Comparison of ENCODE assay signal across 14 mouse cellular contexts in the genomic region with DNA sequence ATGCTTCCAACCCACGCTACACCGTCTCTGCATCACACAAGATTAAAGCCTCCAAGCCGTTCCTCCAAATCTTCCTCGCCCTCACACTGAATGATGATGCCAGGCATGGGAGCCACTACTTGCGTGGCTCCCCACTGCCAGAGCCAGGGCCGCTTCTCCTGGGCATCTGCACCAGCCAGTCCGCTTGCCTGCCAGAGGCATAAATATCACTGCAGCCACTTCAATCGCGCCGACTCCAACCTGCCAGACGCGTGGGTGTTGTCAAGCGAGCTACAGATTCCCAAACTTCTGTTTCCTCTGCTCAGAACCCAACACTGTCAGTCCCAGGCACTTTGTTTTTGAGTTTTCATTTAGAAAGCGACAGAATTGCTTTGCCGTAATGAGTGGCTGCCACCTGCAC.
DNase-seq lines count a peak whose midpoint lies in the region; ATAC-seq and TF ChIP-seq lines count a peak whose summit lies in the region.
"Had no signal": no experiment of that assay in that cellular context is flagged by ENCODE, and none has a peak within 500 bp of the region (broad histone marks: within the 10 kb centered on the region; RNA-seq: fewer than 3 reads in every experiment).

No protein-coding gene starts in this region.

- peak; percentile 83 to 90 for DNase-seq in frontal cortex, postnatal 36 days (ENCODE audit: low spot score in 2 of 2)
- DNase-seq in layer of hippocampus, postnatal 36 days, result peak; percentile 50 to 52
- peak; percentile 85 to 92 for DNase-seq in right cerebral cortex, postnatal 10 days (ENCODE audit: low spot score in 2 of 2)
- no peak for DNase-seq in testis, postnatal 14 days (ENCODE audit: low spot score)
- no peak for DNase-seq in ovary, postnatal 10 days (ENCODE audit: low spot score)
- DNase-seq: adrenal gland, postnatal 14 days; heart, postnatal 36 days; liver, postnatal 0 days; lung, postnatal 36 days had no signal

- TF ChIP-seq POLR2A in cortical plate, adult 2 months (IDR thresholded peaks at IDR 0.05; ENCODE audit: extremely low read depth, insufficient read depth, low read length), result no peak

- ATAC-seq in erythroid progenitor cell, adult 5-6 weeks (replicated peaks; ENCODE audit: low FRiP score, poor library complexity, severe bottlenecking), result no peak
- ATAC-seq: inflammation-experienced regulatory T-cells, adult 6 months; liver, postnatal 0 days had no signal

- H3K27ac ChIP-seq in cortical plate, adult 2 months (ENCODE audit: insufficient read depth, low read length), result peak overlapping the region; percentile 38; the same call in 1 of the 2 replicates
- H3K27ac ChIP-seq: kidney, postnatal 0 days; limb, embryonic 13.5 days had no signal

- H3K4me1 ChIP-seq in cortical plate, adult 2 months (ENCODE audit: control insufficient read depth, insufficient read depth, low read length), result peaks cover 5% of the 10 kb centered on the region; the same call in 1 of the 2 replicates
- H3K4me1 ChIP-seq: limb, embryonic 13.5 days had no signal

- no peak overlapping the region for H3K4me3 ChIP-seq in cortical plate, adult 2 months (ENCODE audit: insufficient read depth, low read length)
- H3K4me3 ChIP-seq: limb, embryonic 13.5 days had no signal

- no peak for TF ChIP-seq CTCF in cortical plate, adult 2 months (IDR thresholded peaks at IDR 0.05; ENCODE audit: extremely low read depth, insufficient read depth, low read length)

Comparison
In these comparisons a context has a peak if more than half of its experiments do, and no peak if none do; other contexts are left out.
1. DNase-seq: peak in frontal cortex, postnatal 36 days (2 of 2), layer of hippocampus, postnatal 36 days (2 of 2) and right cerebral cortex, postnatal 10 days (2 of 2); none in testis, postnatal 14 days (single experiment) and ovary, postnatal 10 days (single experiment).